Mouse (Mus musculus) neural tube, embryonic 15.5 days (tissue): ENCODE results near the gene Otor. TPM values are rescaled to one million over a fixed set of nuclear protein-coding genes. Genes with fewer than 3 reads are reported as not detected.

Experiments
- polyA plus RNA-seq: library from polyadenylated mRNA; unstranded; fragments of >200 nt; fragmentation: Nextera tagmentation; extraction: Ambion mirVana; gene quantifications from 2 replicates; pipeline ENCODE4 v1.2.1, GENCODE M21; 2015

Otor gene
- polyA plus RNA-seq, 1 experiment from 2014 or later, result 0.65 TPM

Other genes starting within 250 kb of the Otor start
- 3.1 and 4.0 TPM in 2 replicates for gene Kif16b, start 176.9 kb upstream of the Otor start, polyA plus RNA-seq
- gene Snrpb2, start 15.4 kb upstream of the Otor start, polyA plus RNA-seq, result 51.8 and 53.6 TPM in 2 replicates